Mouse (Mus musculus): ENCODE results near the gene Otud5. TPM values are rescaled to one million over a fixed set of nuclear protein-coding genes. Genes with fewer than 3 reads are reported as not detected.
"Not testable (repeated sequence)": the region's sequence is repeated elsewhere in the genome, so short reads cannot be mapped to it uniquely, and the experiment has no call there.

The Otud5 gene
- polyA plus RNA-seq, 1 experiment from 2014 or later = 54.1 TPM

- Histone ChIP-seq H3K9me3 (ENCODE audit: control insufficient read depth, low read length) (no peaks in the 10 kb centered on the region), H3K27ac (ENCODE audit: low read length) (no peak within 1 kb of the TSS), H3K4me1 (replicated peaks; ENCODE audit: control insufficient read depth, insufficient read depth, low read length) (no peaks in the 10 kb centered on the region), H3K36me3 (ENCODE audit: control insufficient read depth, insufficient read depth) (no peaks in the 10 kb centered on the region), H3K9ac (replicated peaks; ENCODE audit: low read depth, low read length) (no peak within 1 kb of the TSS), H3K4me2 (ENCODE audit: low read length) (no peak within 1 kb of the TSS), H3K4me3 (replicated peaks; ENCODE audit: low read length) (no peak within 1 kb of the TSS), H3K27me3 (replicated peaks; ENCODE audit: control insufficient read depth, insufficient read depth, low read length) (no peaks in the 10 kb centered on the region)
- no peak for ATAC-seq
- WGBS = 90% methylated on average over 4 of the region's 5 CpGs
Observed at GRCm38 (mm10) chrX:7907735-7908134, 66.6 kb downstream of the Otud5 start, which contains the start of gene Gm10491. Gene Gm10491, minus strand, starts transcription at chrX:7907835.

DNA sequence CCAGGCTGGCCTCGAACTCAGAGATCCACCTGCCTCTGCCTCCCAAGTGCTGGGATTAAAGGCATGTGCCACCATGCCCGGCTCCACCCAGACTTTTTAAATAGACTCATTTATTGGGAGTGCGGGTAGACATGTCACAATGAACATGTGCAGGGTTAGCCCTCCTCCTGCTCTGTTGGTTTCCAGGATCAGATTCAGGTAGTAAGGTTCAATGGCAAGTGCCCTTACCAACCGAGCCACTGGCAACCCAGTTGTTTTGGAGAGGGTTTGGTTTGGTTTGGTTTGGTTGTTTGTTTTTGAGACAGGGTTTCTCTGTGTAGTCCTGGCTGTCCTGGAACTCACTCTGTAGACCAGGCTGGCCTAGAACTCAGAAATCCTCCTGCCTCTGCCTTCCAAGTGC lies 68.1 kb downstream of the Otud5 start, which contains the start of gene Gm10490:
Gene Gm10490 (plus strand): TSS at position 301 of the 400 bp plus-strand sequence.
- H3K4me2 ChIP-seq (ENCODE audit: low read length); H3K9me3 ChIP-seq (ENCODE audit: control insufficient read depth, low read length); H3K27ac ChIP-seq (ENCODE audit: low read length); H3K4me3 ChIP-seq (replicated peaks; ENCODE audit: low read length); H3K4me1 ChIP-seq (replicated peaks; ENCODE audit: control insufficient read depth, insufficient read depth, low read length); H3K27me3 ChIP-seq (replicated peaks; ENCODE audit: control insufficient read depth, insufficient read depth, low read length); H3K9ac ChIP-seq (replicated peaks; ENCODE audit: low read depth, low read length); ATAC-seq; H3K36me3 ChIP-seq (ENCODE audit: control insufficient read depth, insufficient read depth): not testable (repeated sequence)
- WGBS = 92% methylated on average over 4 of the region's 4 CpGs

- Histone ChIP-seq H3K4me1 (replicated peaks; ENCODE audit: control insufficient read depth, insufficient read depth, low read length) (no peaks in the 10 kb centered on the region), H3K27ac (ENCODE audit: low read length) (no peak overlapping the region), H3K4me2 (ENCODE audit: low read length) (no peak overlapping the region), H3K4me3 (replicated peaks; ENCODE audit: low read length) (no peak overlapping the region), H3K27me3 (replicated peaks; ENCODE audit: control insufficient read depth, insufficient read depth, low read length) (no peaks in the 10 kb centered on the region), H3K9me3 (ENCODE audit: control insufficient read depth, low read length) (no peaks in the 10 kb centered on the region), H3K36me3 (ENCODE audit: control insufficient read depth, insufficient read depth) (no peaks in the 10 kb centered on the region), H3K9ac (replicated peaks; ENCODE audit: low read depth, low read length) (no peak overlapping the region)
- 46% methylated on average over 6 of the region's 6 CpGs for WGBS
- no peak for ATAC-seq
Observed at GRCm38 (mm10) chrX:7910473-7910872, 69.3 kb downstream of the Otud5 start.

- not testable (repeated sequence) for H3K4me1 ChIP-seq (replicated peaks; ENCODE audit: control insufficient read depth, insufficient read depth, low read length); H3K4me3 ChIP-seq (replicated peaks; ENCODE audit: low read length); H3K27ac ChIP-seq (ENCODE audit: low read length); H3K4me2 ChIP-seq (ENCODE audit: low read length); H3K27me3 ChIP-seq (replicated peaks; ENCODE audit: control insufficient read depth, insufficient read depth, low read length); H3K9me3 ChIP-seq (ENCODE audit: control insufficient read depth, low read length); H3K9ac ChIP-seq (replicated peaks; ENCODE audit: low read depth, low read length); H3K36me3 ChIP-seq (ENCODE audit: control insufficient read depth, insufficient read depth); ATAC-seq
- 26% methylated on average over 3 of the region's 3 CpGs for WGBS
Observed at GRCm38 (mm10) chrX:7915669-7916068, 74.5 kb downstream of the Otud5 start.

DNA sequence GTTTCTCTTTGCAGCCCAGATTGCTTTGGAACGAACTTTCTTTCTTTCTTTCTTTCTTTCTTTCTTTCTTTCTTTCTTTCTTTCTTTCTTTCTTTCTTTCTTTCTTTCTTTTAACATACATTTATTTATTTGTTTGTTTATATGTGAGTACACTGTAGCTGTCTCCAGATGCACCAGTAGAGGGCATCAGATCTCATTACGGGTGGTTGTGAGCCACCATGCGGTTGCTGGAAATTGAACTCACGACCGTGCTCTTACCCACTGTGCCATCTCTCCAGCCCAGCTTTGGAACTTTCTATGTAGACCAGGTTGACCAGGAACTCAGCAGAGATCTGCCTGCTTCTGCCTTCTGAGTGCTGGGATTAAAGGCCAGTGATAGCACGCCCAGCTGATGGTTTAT lies 76.8 kb downstream of the Otud5 start:
- H3K27me3 ChIP-seq (replicated peaks; ENCODE audit: control insufficient read depth, insufficient read depth, low read length); H3K36me3 ChIP-seq (ENCODE audit: control insufficient read depth, insufficient read depth); H3K27ac ChIP-seq (ENCODE audit: low read length); ATAC-seq; H3K4me1 ChIP-seq (replicated peaks; ENCODE audit: control insufficient read depth, insufficient read depth, low read length); H3K4me3 ChIP-seq (replicated peaks; ENCODE audit: low read length); H3K4me2 ChIP-seq (ENCODE audit: low read length); H3K9me3 ChIP-seq (ENCODE audit: control insufficient read depth, low read length); H3K9ac ChIP-seq (replicated peaks; ENCODE audit: low read depth, low read length): not testable (repeated sequence)
- WGBS = 76% methylated on average over 6 of the region's 6 CpGs

GRCm38 (mm10) chrX:7919601-7920383 lies 78.6 kb downstream of the Otud5 start, which contains the start of gene Pcsk1n:
Gene Pcsk1n, plus strand, starts transcription at chrX:7919822.
- Histone ChIP-seq H3K4me2 (ENCODE audit: low read length) (peak within 1 kb of the TSS; percentile 58), H3K9me3 (ENCODE audit: control insufficient read depth, low read length) (no peaks in the 10 kb centered on the region), H3K36me3 (ENCODE audit: control insufficient read depth, insufficient read depth) (no peaks in the 10 kb centered on the region), H3K4me1 (replicated peaks; ENCODE audit: control insufficient read depth, insufficient read depth, low read length) (peaks cover 7% of the 10 kb centered on the region), H3K9ac (replicated peaks; ENCODE audit: low read depth, low read length) (peak within 1 kb of the TSS; percentile 59), H3K27ac (ENCODE audit: low read length) (peak within 1 kb of the TSS; percentile 50), H3K27me3 (replicated peaks; ENCODE audit: control insufficient read depth, insufficient read depth, low read length) (peaks cover 3% of the 10 kb centered on the region; the same call in 1 of the 2 replicates), H3K4me3 (replicated peaks; ENCODE audit: low read length) (peak within 1 kb of the TSS; percentile 56)
- peak; percentile 90 for ATAC-seq
- WGBS = 15% methylated on average over 26 of the region's 40 CpGs

DNA sequence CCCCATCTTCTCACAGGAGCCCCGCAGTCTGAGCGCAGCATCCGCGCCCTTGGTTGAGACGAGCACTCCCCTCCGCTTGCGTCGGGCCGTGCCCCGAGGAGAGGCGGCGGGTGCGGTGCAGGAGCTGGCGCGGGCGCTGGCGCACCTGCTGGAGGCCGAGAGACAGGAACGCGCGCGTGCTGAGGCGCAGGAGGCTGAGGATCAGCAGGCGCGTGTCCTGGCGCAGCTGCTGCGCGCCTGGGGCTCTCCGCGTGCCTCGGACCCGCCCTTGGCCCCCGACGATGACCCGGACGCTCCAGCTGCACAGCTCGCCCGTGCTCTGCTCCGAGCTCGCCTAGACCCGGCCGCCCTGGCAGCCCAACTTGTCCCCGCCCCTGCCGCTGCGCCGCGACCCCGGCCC lies 80.9 kb downstream of the Otud5 start:
- Histone ChIP-seq H3K27me3 (replicated peaks; ENCODE audit: control insufficient read depth, insufficient read depth, low read length) (peaks cover 3% of the 10 kb centered on the region; the same call in 1 of the 2 replicates), H3K4me2 (ENCODE audit: low read length) (peak overlapping the region; percentile 58), H3K4me3 (replicated peaks; ENCODE audit: low read length) (peak overlapping the region; percentile 56), H3K4me1 (replicated peaks; ENCODE audit: control insufficient read depth, insufficient read depth, low read length) (peaks cover 7% of the 10 kb centered on the region), H3K9ac (replicated peaks; ENCODE audit: low read depth, low read length) (peak overlapping the region; percentile 53), H3K27ac (ENCODE audit: low read length) (no peak overlapping the region), H3K9me3 (ENCODE audit: control insufficient read depth, low read length) (no peaks in the 10 kb centered on the region), H3K36me3 (ENCODE audit: control insufficient read depth, insufficient read depth) (no peaks in the 10 kb centered on the region)
- no peak for ATAC-seq
- 11% methylated on average over 45 of the region's 48 CpGs for WGBS

MicroRNAs within 50 kb of the gene (microRNA counts, 519-probe panel; counts per million panel counts)
- 2,625 counts per million, percentile 67 among the panel's probes with 10 or more counts for microRNA mmu-miR-1198

Small RNA genes within 50 kb of the gene (microRNA-seq; reads per million reads assigned to microRNA genes)
- 50.3 reads per million, percentile 44 among the genes with 10 or more reads in this experiment for gene Mir1198

Other genes with a start within 250 kb of the Otud5 start
- 40.5 and 43.9 TPM in 2 replicates for gene Ccdc22, start 235.8 kb upstream of the Otud5 start, polyA plus RNA-seq (2015; fragmentation: Nextera tagmentation; extraction: Ambion mirVana)
- 0.06 and 0.16 TPM in 2 replicates for gene Cacna1f, start 234.3 kb upstream of the Otud5 start, polyA plus RNA-seq (2015; fragmentation: Nextera tagmentation; extraction: Ambion mirVana)
- gene Syp, start 202.9 kb upstream of the Otud5 start, polyA plus RNA-seq (2015; fragmentation: Nextera tagmentation; extraction: Ambion mirVana) = 120 and 161 TPM in 2 replicates
- gene Prickle3, start 184.1 kb upstream of the Otud5 start, polyA plus RNA-seq (2015; fragmentation: Nextera tagmentation; extraction: Ambion mirVana) = 1.5 and 1.6 TPM in 2 replicates
- 35.1 and 41.7 TPM in 2 replicates for gene Plp2, start 170.0 kb upstream of the Otud5 start, polyA plus RNA-seq (2015; fragmentation: Nextera tagmentation; extraction: Ambion mirVana)
- gene Magix, start 160.1 kb upstream of the Otud5 start, polyA plus RNA-seq (2015; fragmentation: Nextera tagmentation; extraction: Ambion mirVana) = 0.19 and 0.61 TPM in 2 replicates
- 53.2 and 53.5 TPM in 2 replicates for gene Gpkow, start 144.2 kb upstream of the Otud5 start, polyA plus RNA-seq (2015; fragmentation: Nextera tagmentation; extraction: Ambion mirVana)
- gene Wdr45, start 127.0 kb upstream of the Otud5 start, polyA plus RNA-seq (2015; fragmentation: Nextera tagmentation; extraction: Ambion mirVana) = 36.7 and 40.5 TPM in 2 replicates
- gene Gm45208, start 119.1 kb upstream of the Otud5 start, polyA plus RNA-seq (2015; fragmentation: Nextera tagmentation; extraction: Ambion mirVana) = 0.71 TPM in 1 of 2 replicates, not detected in the other
- 112 and 119 TPM in 2 replicates for gene Praf2, start 112.9 kb upstream of the Otud5 start, polyA plus RNA-seq (2015; fragmentation: Nextera tagmentation; extraction: Ambion mirVana)
- gene Ccdc120, start 90.5 kb upstream of the Otud5 start, polyA plus RNA-seq (2015; fragmentation: Nextera tagmentation; extraction: Ambion mirVana) = 50.0 and 64.2 TPM in 2 replicates
- gene Tfe3, start 78.8 kb upstream of the Otud5 start, polyA plus RNA-seq (2015; fragmentation: Nextera tagmentation; extraction: Ambion mirVana) = 20.4 and 21.9 TPM in 2 replicates
- gene Gripap1, start 51.6 kb upstream of the Otud5 start, polyA plus RNA-seq (2015; fragmentation: Nextera tagmentation; extraction: Ambion mirVana) = 72.6 and 81.9 TPM in 2 replicates
- 2.8 and 4.0 TPM in 2 replicates for gene Kcnd1, start 19.1 kb upstream of the Otud5 start, polyA plus RNA-seq (2015; fragmentation: Nextera tagmentation; extraction: Ambion mirVana)
- 16.9 and 22.4 TPM in 2 replicates for gene Pim2, start 36.9 kb downstream of the Otud5 start, polyA plus RNA-seq (2015; fragmentation: Nextera tagmentation; extraction: Ambion mirVana)
- 39.4 and 46.0 TPM in 2 replicates for gene Slc35a2, start 42.7 kb downstream of the Otud5 start, polyA plus RNA-seq (2015; fragmentation: Nextera tagmentation; extraction: Ambion mirVana)
- 218 and 223 TPM in 2 replicates for gene Pqbp1, start 57.9 kb downstream of the Otud5 start, polyA plus RNA-seq (2015; fragmentation: Nextera tagmentation; extraction: Ambion mirVana)
- gene Timm17b, start 58.0 kb downstream of the Otud5 start, polyA plus RNA-seq (2015; fragmentation: Nextera tagmentation; extraction: Ambion mirVana) = 134 and 155 TPM in 2 replicates
- gene Gm10491, start 66.5 kb downstream of the Otud5 start, polyA plus RNA-seq (2015; fragmentation: Nextera tagmentation; extraction: Ambion mirVana) = not detected in 2 replicates
- gene Gm10490, start 68.2 kb downstream of the Otud5 start, polyA plus RNA-seq (2015; fragmentation: Nextera tagmentation; extraction: Ambion mirVana) = not detected in 2 replicates
- 101 and 151 TPM in 2 replicates for gene Pcsk1n, start 78.5 kb downstream of the Otud5 start, polyA plus RNA-seq (2015; fragmentation: Nextera tagmentation; extraction: Ambion mirVana)
- not detected in 2 replicates for gene Eras, start 87.2 kb downstream of the Otud5 start, polyA plus RNA-seq (2015; fragmentation: Nextera tagmentation; extraction: Ambion mirVana)
- 53.2 and 59.8 TPM in 2 replicates for gene Hdac6, start 106.5 kb downstream of the Otud5 start, polyA plus RNA-seq (2015; fragmentation: Nextera tagmentation; extraction: Ambion mirVana)
- not detected in 2 replicates for gene Gata1, start 136.7 kb downstream of the Otud5 start, polyA plus RNA-seq (2015; fragmentation: Nextera tagmentation; extraction: Ambion mirVana)
- gene Glod5, start 177.1 kb downstream of the Otud5 start, polyA plus RNA-seq (2015; fragmentation: Nextera tagmentation; extraction: Ambion mirVana) = 0.33 and 0.39 TPM in 2 replicates
- gene Suv39h1, start 233.4 kb downstream of the Otud5 start, polyA plus RNA-seq (2015; fragmentation: Nextera tagmentation; extraction: Ambion mirVana) = 48.1 and 48.6 TPM in 2 replicates
- gene Was, start 249.1 kb downstream of the Otud5 start, polyA plus RNA-seq (2015; fragmentation: Nextera tagmentation; extraction: Ambion mirVana) = not detected in 2 replicates